Mouse (Mus musculus) cerebellum, postnatal 25 days (tissue): ENCODE results near the gene Dynlt1b.
A peak's percentile ranks its signal among the peaks of the same experiment; 100 is the strongest.
"Not testable (repeated sequence)": the region's sequence is repeated elsewhere in the genome, so short reads cannot be mapped to it uniquely, and the experiment has no call there.

ENCODE experiments used
- DNase-seq, 2 experiments: peaks; one replicate each; pipeline ENCODE4 v3.0.0; 2021; ENCODE audit warnings: mixed read lengths in 2 of 2

The Dynlt1b gene

GRCm38 (mm10) chr17:6467638-6468461 lies 37.9 kb downstream of the Dynlt1b start:
- peak in 1 of 2 experiments; percentile 34 for DNase-seq

DNA sequence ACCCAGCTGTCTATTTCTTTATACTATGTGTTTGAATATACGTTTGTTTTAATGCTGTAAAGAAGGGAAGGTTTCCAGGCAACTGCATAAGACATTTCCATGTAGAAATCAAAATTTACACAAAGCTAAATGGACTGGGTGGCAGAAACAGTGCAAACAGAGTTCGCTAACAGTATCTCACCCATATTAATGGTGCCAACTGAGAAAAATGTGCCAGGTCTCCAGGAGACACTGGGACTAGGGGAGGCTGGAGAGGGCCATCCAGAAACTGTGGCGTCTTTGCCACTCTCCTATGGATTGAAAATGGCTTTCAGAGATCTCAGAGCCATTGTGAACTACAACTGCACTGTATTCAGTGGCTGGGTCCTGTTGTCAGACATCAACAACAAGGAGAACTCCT lies 40.1 kb downstream of the Dynlt1b start:
- DNase-seq, result not testable (repeated sequence)

GRCm38 (mm10) chr17:6470671-6471070 lies 40.8 kb downstream of the Dynlt1b start:
- DNase-seq, result not testable (repeated sequence)

DNA sequence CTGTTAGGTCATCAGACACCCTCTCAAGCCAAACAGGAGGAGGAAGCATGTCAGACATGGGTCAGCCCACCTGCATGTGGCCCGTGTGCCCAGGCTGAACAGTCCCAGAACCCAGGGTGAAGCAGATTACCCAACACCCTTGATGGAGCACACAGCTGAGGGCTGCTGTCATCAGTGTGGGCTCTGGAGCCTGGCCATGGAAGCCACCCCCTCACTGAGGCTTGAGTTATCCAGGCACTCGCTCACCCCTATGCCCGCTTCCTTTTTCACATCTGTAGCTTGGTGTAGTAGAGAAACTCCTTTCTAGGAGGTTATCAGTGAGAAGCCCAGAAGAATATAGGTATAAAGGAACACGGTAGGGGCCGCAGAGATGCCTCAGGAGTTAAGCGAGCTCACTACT lies 45.4 kb downstream of the Dynlt1b start:
- DNase-seq, result not testable (repeated sequence)

DNA sequence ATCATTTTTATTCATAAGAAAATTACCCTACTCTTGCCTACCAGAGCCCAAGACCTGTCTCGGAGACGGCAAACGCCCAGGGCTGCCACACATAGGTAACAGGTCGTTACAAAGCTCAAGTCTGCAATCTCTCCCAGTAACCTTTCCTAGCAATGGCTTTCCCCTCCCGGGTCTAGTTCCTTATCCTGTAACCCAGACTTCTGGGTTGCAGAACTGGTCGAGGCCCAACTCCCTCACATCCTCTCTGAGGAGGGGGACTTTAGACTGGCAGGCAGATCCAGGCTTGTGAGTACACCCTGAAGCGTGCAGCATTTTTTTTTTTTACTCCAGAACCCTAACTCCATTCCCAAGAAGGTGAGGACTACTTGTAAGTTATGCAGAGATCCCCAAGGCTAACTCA lies 46.0 kb downstream of the Dynlt1b start:
- not testable (repeated sequence) for DNase-seq

- DNase-seq, result peak in 1 of 2 experiments; percentile 23
Observed at GRCm38 (mm10) chr17:6476495-6476947, 46.6 kb downstream of the Dynlt1b start.

DNA sequence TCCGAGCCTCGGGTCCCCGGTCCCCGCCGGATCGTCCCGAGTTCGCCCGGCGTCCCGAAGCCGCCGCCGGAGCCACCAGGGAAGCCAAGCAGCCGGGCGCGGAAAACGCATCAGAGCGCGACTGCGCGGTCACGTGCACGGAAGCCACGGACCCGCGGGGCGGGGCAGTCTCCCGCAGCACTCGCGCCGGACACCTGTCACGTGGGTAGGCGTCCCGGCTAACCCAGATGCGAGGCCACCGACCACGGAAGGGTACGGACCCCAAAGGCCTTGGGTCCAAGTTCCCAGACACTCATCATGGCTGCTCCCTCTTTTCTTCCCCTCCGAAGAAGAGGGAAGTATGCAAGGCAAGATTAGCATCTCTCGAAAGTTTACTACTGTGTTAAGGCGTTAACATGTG lies 47.1 kb downstream of the Dynlt1b start:
- DNase-seq, result peak in 1 of 2 experiments; percentile 39

GRCm38 (mm10) chr17:6480855-6481589 lies 51.1 kb downstream of the Dynlt1b start:
- peak in 1 of 2 experiments; percentile 51 for DNase-seq

- DNase-seq, result not testable (repeated sequence)
Observed at GRCm38 (mm10) chr17:6481590-6481963, 51.7 kb downstream of the Dynlt1b start.

DNA sequence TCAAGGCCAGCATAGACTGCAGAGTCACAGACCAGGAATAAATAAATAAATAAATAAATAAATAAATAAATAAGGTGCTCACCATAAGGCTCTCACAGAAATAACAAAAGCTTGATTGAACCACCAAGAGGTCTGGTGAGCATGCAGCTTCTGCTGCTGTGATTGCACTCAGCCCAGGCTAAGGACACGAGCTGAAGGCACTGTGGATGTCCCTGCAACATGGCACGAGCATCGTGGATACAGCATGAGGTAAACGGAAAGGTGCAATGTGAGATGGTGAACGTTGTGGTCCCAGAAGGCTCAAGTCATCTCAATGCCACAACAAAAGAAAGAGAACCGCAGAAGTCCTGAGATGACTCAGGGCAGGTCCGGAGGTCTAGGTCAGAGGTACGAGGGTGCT lies 52.3 kb downstream of the Dynlt1b start:
- DNase-seq, result not testable (repeated sequence)
